Mouse (Mus musculus) hindbrain, embryonic 13.5 days (tissue): ENCODE measurements at regions not wholly inside any gene's neighbourhood (a gene's known extent, or its start where the extent isn't known, plus 50 kb on each side); places are given as distances from the start of the nearest gene placed in this dataset.

Experiments
- ATAC-seq: fragments of 200-750 bp; cut with Nextera tagmentation; 2 replicates; pipeline ENCODE4 v1.8.0; 2017; ENCODE audit warnings: moderate TSS enrichment; ENCODE audit not compliant: low FRiP score
- H3K27ac ChIP-seq: fragments of 300-500 bp; sonication (generic); 2 replicates; pipeline ENCODE4 v1.5.1; 2015; ENCODE audit warnings: inconsistent platforms, mild to moderate bottlenecking, moderate library complexity
- H3K27me3 ChIP-seq: fragments of 300-500 bp; sonication (generic); 2 replicates; pipeline ENCODE4 v1.6.1; 2015; ENCODE audit warnings: mild to moderate bottlenecking, inconsistent platforms
- H3K36me3 ChIP-seq: fragments of 300-500 bp; sonication (generic); 2 replicates; pipeline ENCODE4 v1.6.1; 2015; ENCODE audit warnings: mild to moderate bottlenecking, inconsistent platforms
- H3K4me1 ChIP-seq: fragments of 300-500 bp; sonication (generic); replicated peaks from 2 replicates; pipeline ENCODE4 v1.6.1; 2015; ENCODE audit warnings: inconsistent platforms
- H3K4me2 ChIP-seq: fragments of 300-500 bp; sonication (generic); 2 replicates; pipeline ENCODE4 v1.6.1; 2015; ENCODE audit warnings: inconsistent platforms, mild to moderate bottlenecking, moderate library complexity
- H3K4me3 ChIP-seq: fragments of 300-500 bp; sonication (generic); 2 replicates; pipeline ENCODE4 v1.5.1; 2015; ENCODE audit warnings: mild to moderate bottlenecking, inconsistent platforms
- H3K9ac ChIP-seq: fragments of 300-500 bp; sonication (generic); 2 replicates; pipeline ENCODE4 v1.6.1; 2015; ENCODE audit warnings: mild to moderate bottlenecking, inconsistent platforms
- H3K9me3 ChIP-seq: fragments of 300-500 bp; sonication (generic); 2 replicates; pipeline ENCODE4 v1.6.1; 2016; ENCODE audit warnings: inconsistent platforms
- WGBS: fragments of 180-500 bp; shearing (Covaris S2); methylation state at CpG from one replicate; pipeline ENCODE4 v1.1.7; 2015; 5-methylcytosine and 5-hydroxymethylcytosine counted together

DNA sequence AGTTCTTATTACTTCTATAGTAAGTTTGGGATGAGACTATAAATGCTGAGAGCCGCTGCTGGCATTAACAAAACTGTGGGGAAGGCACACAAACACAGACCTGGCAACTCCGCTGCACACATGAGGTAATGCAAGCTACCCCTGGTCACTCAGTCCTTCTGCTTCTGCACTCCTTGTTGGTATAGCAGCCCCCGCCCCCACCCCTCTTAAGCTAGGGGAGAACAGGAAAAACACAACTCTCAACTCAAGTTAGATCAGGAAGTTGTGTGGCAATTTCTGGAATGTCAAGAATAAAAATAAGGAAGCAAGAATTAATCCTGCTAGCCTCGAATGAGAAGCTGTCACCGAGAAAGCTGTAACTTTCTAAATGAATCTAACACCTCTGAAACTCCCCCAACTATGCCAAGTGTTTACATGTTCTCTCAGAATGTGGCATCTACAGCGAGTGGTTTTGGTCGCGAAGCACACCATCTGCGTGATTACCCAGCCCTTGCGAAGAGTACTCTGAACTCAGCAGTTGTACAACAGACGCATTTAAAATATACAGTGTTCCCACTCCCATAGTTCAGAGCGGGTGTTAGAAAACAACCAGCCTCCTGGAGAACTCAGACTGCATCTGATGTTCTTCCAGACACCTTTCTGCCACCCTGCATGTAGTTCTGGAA is 212.9 kb upstream of the Tet2 start:
- Histone ChIP-seq H3K36me3 (no peaks in the 10 kb centered on the region), H3K9ac (no peak overlapping the region), H3K4me3 (no peak overlapping the region), H3K4me1 (peaks cover 23% of the 10 kb centered on the region), H3K4me2 (no peak overlapping the region), H3K9me3 (no peaks in the 10 kb centered on the region), H3K27ac (no peak overlapping the region), H3K27me3 (0 out of 2 replicates have a peak, but pooled peaks cover 4% of the 10 kb centered on the region)
- whole genome bisulfite sequencing: 78% methylated on average over 12 of the region's 12 CpGs
- ATAC-seq: no peak

DNA sequence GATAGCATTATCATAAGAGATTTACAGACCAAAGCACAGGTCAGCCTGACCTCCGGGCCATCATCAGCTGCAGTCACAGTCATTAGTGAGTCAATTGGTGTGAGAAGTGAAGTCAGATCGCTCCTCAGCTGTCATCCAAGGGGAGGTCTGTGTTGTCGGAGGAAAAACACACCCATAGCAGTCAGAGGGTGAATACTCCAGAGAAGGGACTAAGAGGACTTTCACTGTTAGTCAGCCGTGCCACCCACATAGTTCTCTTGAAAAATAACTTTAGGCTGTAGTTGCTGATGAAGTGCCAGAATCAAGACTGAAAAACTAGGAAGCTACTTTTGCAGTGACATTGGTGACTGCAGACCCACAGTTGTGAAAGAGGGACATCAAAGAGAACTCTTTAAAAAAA is 213.5 kb upstream of the Tet2 start:
- Histone ChIP-seq H3K4me3 (no peak overlapping the region), H3K9me3 (no peaks in the 10 kb centered on the region), H3K9ac (no peak overlapping the region), H3K4me2 (no peak overlapping the region), H3K27ac (no peak overlapping the region), H3K4me1 (peaks cover 23% of the 10 kb centered on the region), H3K27me3 (0 out of 2 replicates have a peak, but pooled peaks cover 4% of the 10 kb centered on the region), H3K36me3 (no peaks in the 10 kb centered on the region)
- ATAC-seq: no peak
- 22% methylated on average over 4 of the region's 4 CpGs for WGBS

DNA sequence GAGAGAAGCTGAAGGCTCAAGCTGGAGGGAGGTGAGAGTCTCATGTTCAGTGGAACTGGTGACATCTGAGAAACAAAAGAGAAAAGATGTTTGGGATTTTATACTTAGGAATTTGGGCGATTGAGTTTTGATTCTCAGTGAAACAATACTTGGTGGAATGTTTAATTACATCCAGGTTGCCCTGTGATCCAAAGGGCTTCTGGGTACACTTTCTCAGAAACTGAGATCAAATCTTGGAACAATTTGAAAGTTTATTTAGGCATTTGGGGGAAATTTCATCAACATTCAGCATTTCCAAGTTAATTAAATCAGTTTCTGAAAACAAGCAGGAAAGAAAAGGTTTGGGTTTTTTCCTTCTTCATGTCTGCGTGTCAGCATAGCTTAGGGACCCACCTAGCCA is 214.7 kb upstream of the Tet2 start:
- no peak for ATAC-seq
- Histone ChIP-seq H3K9me3 (no peaks in the 10 kb centered on the region), H3K9ac (no peak overlapping the region), H3K27ac (no peak overlapping the region), H3K27me3 (0 out of 2 replicates have a peak, but pooled peaks cover 4% of the 10 kb centered on the region), H3K36me3 (no peaks in the 10 kb centered on the region), H3K4me1 (peaks cover 12% of the 10 kb centered on the region), H3K4me3 (no peak overlapping the region), H3K4me2 (no peak overlapping the region)
- WGBS: 79% methylated on average over 2 of the region's 2 CpGs

DNA sequence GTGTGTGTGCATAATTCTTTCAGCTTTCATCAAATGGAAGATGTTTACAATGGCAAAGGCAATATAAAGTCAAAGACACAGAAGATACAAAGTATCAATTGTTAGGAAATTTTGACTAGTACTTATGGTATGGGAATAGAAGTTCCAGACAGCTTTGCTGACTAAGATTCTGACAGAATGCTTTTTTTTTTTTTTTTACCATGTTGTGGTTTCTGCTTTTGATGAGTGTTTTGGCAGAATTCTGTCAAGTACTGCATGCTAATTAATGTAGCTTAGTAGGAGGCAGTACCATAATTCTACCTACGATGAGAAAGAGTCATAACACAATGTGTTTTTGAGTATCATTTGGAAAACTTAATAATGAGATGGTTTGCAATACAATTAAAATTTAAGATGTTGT is 215.3 kb upstream of the Tet2 start:
- Histone ChIP-seq H3K9ac (no peak overlapping the region), H3K4me2 (no peak overlapping the region), H3K27ac (no peak overlapping the region), H3K4me3 (no peak overlapping the region), H3K36me3 (no peaks in the 10 kb centered on the region), H3K27me3 (0 out of 2 replicates have a peak, but pooled peaks cover 4% of the 10 kb centered on the region), H3K9me3 (no peaks in the 10 kb centered on the region), H3K4me1 (peaks cover 6% of the 10 kb centered on the region; the same call in 1 of the 2 replicates)
- ATAC-seq: no peak
- WGBS: 88% methylated on average over 1 of the region's 1 CpGs

DNA sequence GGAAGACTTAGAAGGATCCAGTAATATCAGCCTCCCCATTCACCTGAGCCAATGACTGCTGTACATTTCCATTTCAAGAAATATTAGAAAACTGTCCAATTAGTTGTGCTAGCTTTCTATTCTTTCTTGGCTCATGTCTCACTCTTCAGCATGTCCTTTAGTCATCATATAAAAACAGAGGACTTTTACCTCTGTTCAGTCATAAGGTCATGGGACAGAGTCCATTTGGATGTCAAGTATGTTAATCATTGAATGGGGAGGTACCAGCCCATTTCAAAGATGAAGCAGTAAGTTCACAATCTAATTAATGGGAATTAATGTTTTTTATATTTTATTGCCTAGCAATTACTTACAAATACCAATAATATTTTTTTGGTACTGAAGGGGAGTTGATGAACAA is 218.8 kb upstream of the Tet2 start:
- Histone ChIP-seq H3K36me3 (no peaks in the 10 kb centered on the region), H3K27me3 (no peaks in the 10 kb centered on the region), H3K4me2 (no peak overlapping the region), H3K27ac (no peak overlapping the region), H3K9ac (no peak overlapping the region), H3K4me3 (no peak overlapping the region), H3K4me1 (no peaks in the 10 kb centered on the region), H3K9me3 (no peaks in the 10 kb centered on the region)
- ATAC-seq: no peak

DNA sequence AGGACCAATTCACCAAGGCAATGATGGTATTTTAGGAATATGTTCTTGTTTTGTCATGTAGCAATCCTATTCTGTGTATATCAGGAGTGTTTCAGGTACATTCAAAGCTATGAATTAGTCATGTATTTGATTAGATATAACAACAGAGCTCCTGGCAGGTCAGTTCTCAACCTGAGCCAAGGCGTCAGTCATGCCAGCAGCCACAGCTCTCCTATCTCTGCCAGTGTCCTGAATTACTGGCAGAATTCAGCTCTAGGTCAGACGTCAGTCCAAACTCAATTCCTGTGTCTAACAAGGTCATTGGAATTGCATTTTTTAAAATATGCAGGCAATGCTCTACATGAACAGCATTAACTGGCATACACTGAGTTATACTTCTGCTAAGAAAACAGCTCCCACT is 228.6 kb upstream of the Tet2 start:
- Histone ChIP-seq H3K4me3 (no peak overlapping the region), H3K36me3 (no peaks in the 10 kb centered on the region), H3K4me1 (no peaks in the 10 kb centered on the region), H3K27me3 (no peaks in the 10 kb centered on the region), H3K9ac (no peak overlapping the region), H3K4me2 (no peak overlapping the region), H3K9me3 (no peaks in the 10 kb centered on the region), H3K27ac (no peak overlapping the region)
- 77% methylated on average over 2 of the region's 2 CpGs for WGBS
- no peak for ATAC-seq

DNA sequence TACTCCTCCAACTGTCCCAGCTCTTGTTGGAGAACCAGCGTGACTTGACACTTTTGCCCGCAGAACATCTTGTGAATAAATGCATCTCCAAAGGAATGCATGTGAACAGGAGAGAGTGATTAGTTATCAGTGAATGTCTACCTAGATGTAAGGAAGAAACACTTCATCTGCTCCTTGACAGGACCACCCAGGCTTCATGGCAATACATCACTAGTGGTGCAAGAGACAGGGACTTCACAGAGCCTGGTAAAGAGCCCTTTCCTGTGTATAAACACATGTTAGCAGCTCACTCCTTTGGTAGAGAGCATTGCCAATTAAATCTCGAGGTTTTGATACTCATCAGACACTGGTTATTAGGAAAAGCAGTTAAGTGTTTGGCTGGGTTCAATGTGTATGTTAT is 229.3 kb upstream of the Tet2 start:
- 69% methylated on average over 3 of the region's 3 CpGs for WGBS
- no peaks in the 10 kb centered on the region for H3K27me3 ChIP-seq
- H3K4me1 ChIP-seq: no peaks in the 10 kb centered on the region

DNA sequence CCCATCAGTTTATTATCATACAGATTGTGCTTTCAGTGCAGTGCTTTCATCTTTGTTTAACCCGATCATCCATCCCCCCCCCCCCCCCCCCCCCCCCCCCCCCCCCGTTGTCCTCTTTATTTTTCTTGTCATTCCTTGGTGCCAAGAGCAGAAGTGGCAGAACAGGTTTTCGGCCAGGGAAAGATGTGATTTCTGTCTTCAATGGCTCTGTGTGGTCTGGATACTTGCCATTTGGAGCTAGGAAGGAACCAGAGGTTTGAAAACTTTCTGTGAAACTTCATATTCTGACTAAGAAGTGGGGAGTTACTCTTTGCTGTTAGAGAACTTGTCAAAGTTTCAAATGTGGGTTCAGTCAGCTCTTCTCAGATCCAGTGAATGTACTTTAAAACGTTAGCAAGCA is 231.1 kb upstream of the Tet2 start:
- Histone ChIP-seq H3K9ac (no peak overlapping the region), H3K4me1 (no peaks in the 10 kb centered on the region), H3K27me3 (no peaks in the 10 kb centered on the region), H3K36me3 (no peaks in the 10 kb centered on the region), H3K27ac (no peak overlapping the region), H3K4me3 (no peak overlapping the region), H3K9me3 (no peaks in the 10 kb centered on the region), H3K4me2 (no peak overlapping the region)
- ATAC-seq: no peak
- WGBS: 36% methylated on average over 4 of the region's 4 CpGs

More for the DNA sequence above, 229.3 kb upstream of the Tet2 start:
- H3K27ac ChIP-seq: no peak overlapping the region
- no peaks in the 10 kb centered on the region for H3K9me3 ChIP-seq
- H3K4me3 ChIP-seq: no peak overlapping the region
- no peak for ATAC-seq
- H3K9ac ChIP-seq: no peak overlapping the region
- H3K4me2 ChIP-seq: no peak overlapping the region
- H3K36me3 ChIP-seq: no peaks in the 10 kb centered on the region

DNA sequence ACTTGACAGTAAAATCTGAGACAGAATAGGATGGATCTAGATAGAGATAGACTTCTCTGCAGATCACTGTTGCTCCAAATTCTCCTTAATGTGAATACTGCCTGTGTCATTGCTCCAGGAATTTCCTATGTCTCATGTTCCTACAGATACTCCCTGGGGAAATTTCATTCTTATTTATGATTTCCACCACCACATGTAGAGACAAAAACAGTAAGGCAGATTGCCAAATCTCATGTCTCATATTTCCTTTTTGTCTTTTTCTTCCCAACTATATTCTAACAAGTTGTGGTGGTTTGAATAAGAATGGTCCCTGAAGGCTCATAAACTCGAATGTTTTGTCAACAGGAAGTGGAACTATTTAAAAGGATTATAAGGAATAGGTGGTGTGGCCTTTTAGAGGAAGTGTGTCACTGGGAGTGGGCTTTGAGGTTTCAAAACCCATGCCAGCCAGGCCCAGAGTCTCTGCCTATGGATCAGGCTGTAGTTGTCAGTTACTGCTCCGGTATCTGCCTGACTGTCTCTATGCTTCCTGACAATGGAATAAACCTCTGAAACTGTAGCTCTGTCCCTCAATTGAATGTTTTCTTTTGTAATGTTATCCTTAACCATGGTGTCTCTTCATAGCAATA is 234.3 kb upstream of the Tet2 start:
- no peak overlapping the region for H3K9ac ChIP-seq
- H3K36me3 ChIP-seq: no peaks in the 10 kb centered on the region
- no peaks in the 10 kb centered on the region for H3K9me3 ChIP-seq
- H3K4me3 ChIP-seq: no peak overlapping the region
- no peak for ATAC-seq
- no peak overlapping the region for H3K27ac ChIP-seq
- WGBS: 80% methylated on average over 2 of the region's 2 CpGs
- H3K4me2 ChIP-seq: no peak overlapping the region
- H3K27me3 ChIP-seq: no peaks in the 10 kb centered on the region
- no peaks in the 10 kb centered on the region for H3K4me1 ChIP-seq

DNA sequence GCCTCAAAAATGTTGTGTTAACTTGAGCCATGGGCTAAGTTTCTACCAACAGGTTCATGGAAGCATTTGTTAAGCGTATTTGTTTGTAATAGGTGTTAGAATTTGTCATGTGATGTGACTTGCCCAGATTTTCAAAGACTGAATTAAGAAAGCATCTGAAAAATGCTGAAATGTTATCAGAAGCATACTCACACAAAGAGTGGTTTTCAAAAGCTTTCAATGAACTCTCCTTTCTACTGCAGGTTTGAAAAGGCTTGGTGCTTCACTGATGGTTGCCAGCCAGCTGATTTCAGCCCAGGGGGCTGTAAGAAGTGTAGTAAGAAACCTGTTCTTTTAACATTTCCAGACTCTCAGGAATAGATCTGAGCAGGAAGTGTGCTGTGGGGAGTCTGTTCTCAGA is 238.1 kb upstream of the Tet2 start:
- Histone ChIP-seq H3K4me2 (no peak overlapping the region), H3K4me1 (no peaks in the 10 kb centered on the region), H3K4me3 (no peak overlapping the region), H3K9ac (no peak overlapping the region), H3K27me3 (no peaks in the 10 kb centered on the region), H3K36me3 (no peaks in the 10 kb centered on the region), H3K9me3 (no peaks in the 10 kb centered on the region), H3K27ac (no peak overlapping the region)
- 91% methylated on average over 1 of the region's 1 CpGs for WGBS
- ATAC-seq: no peak

DNA sequence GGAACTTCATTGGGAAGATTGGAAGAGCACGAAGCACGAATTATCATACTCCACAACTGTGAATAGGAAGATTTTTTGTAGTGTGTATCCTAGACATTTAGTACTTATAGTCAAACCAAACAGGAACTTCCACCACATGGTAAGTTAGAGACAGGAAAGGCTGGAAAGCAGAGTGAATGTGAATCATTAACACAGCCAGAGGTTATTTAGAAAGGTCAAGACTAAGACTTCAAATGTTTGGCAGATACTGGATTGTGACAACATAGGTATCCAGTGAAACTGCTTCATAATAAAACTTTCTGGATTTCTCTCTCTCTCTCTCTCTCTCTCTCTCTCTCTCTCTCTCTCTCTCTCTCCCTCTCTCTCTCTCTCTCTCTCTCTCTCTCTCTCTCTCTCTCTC is 246.4 kb upstream of the Tet2 start:
- H3K4me1 ChIP-seq: no peaks in the 10 kb centered on the region
- H3K4me3 ChIP-seq: no peak overlapping the region
- no peak for ATAC-seq
- no peak overlapping the region for H3K4me2 ChIP-seq
- no peaks in the 10 kb centered on the region for H3K36me3 ChIP-seq
- H3K27ac ChIP-seq: no peak overlapping the region
- H3K27me3 ChIP-seq: no peaks in the 10 kb centered on the region
- 93% methylated on average over 2 of the region's 2 CpGs for WGBS
- no peak overlapping the region for H3K9ac ChIP-seq
- no peaks in the 10 kb centered on the region for H3K9me3 ChIP-seq

DNA sequence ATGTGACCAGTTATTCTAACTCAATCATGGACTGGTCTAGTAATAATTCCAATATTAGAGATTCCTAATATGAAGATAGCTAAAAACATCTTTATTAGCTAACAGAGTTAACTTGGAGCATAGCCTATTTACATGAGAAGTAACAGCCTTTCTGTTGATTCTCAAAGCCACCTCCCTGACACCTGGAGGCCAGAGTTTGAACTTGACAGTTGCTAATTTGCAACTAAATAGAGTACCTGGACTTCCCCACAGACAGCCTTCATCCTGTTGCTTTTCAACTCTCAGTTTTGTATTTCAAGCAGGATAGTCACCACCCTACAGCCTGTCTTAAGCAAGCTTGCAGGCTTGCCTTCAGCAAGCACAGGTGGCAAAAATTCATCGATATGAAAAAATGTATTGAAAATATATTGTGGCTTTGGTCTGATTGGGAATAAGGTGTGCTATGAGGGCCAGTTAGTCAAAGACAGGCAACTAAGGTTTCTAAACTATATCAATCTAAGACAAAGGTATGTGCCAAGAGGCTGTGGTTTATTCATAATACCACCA is 264.1 kb upstream of the Tet2 start:
- WGBS: 94% methylated on average over 1 of the region's 1 CpGs
- H3K4me3 ChIP-seq: no peak overlapping the region
- H3K4me1 ChIP-seq: no peaks in the 10 kb centered on the region
- H3K27me3 ChIP-seq: no peaks in the 10 kb centered on the region
- no peak overlapping the region for H3K27ac ChIP-seq
- no peak overlapping the region for H3K4me2 ChIP-seq
- ATAC-seq: no peak
- H3K9ac ChIP-seq: no peak overlapping the region
- no peaks in the 10 kb centered on the region for H3K36me3 ChIP-seq
- H3K9me3 ChIP-seq: no peaks in the 10 kb centered on the region
